Mouse (Mus musculus): ENCODE data around the gene Lamb1.

GRCm38 (mm10) chr12:31272846-31273245 is 7.8 kb downstream of the Lamb1 start:
- TF ChIP-seq ZNF384 (IDR thresholded peaks at IDR 0.05; ENCODE audit: low read depth, low read length) (no peak), MAFK (IDR thresholded peaks at IDR 0.05; ENCODE audit: insufficient read depth, low read depth, low read length) (no peak), ZC3H11A (IDR thresholded peaks at IDR 0.05; ENCODE audit: borderline replicate concordance, low read depth, low read length) (no peak), HCFC1 (IDR thresholded peaks at IDR 0.05; ENCODE audit: borderline replicate concordance, insufficient read depth, low read length) (no peak), CHD2 (IDR thresholded peaks at IDR 0.05; ENCODE audit: low read depth, low read length) (no peak)

Measured in ES-E14 (cell line).